Mouse (Mus musculus) liver, adult 2 months (tissue): ENCODE results near the gene Lig3.

ENCODE experiments used
- CTCF ChIP-seq: fragments of 200-500 bp; IDR thresholded peaks from 2 replicates; pipeline ENCODE4 v1.5.1; 2011; ENCODE audit warnings: low read depth, low read length, control low read depth
- POLR2A ChIP-seq: fragments of 200-500 bp; IDR thresholded peaks from 2 replicates; pipeline ENCODE4 v1.6.1; 2011; ENCODE audit warnings: low read length, control low read depth; ENCODE audit not compliant: insufficient read depth; ENCODE audit errors: extremely low read depth

DNA sequence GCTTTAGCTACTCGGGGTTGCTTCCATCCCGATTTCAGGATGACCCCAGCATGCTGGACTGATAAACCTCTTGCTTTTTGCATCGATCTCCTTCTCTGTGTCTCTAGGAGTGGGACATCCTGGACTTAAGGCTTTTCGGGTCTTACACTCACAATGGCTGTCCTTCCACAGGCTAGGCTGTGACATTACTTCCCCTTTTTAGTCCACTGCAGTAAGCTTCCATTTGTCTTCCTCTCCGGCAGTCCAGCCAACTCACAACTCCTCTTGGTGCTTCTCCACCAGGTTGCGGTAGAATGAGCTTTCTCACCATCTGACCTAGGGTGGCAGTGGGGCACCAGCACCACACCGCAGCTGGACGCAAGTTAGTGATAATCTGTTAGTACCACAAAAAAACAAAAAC lies 53.0 kb downstream of the Lig3 start:
- TF ChIP-seq POLR2A (no peak), CTCF (no peak)
